Mouse (Mus musculus) megakaryocyte, embryonic 14.5 days (primary cell): ENCODE measurements at regions not wholly inside any gene's neighbourhood (a gene's known extent, or its start where the extent isn't known, plus 50 kb on each side); places are given as distances from the start of the nearest gene placed in this dataset.

Source experiments
- H3K27me3 ChIP-seq: replicated peaks from 2 replicates; pipeline ENCODE3; 2012; ENCODE audit warnings: inconsistent platforms
- H3K36me3 ChIP-seq: replicated peaks from 2 replicates; pipeline ENCODE3; 2012; ENCODE audit warnings: low read length, inconsistent platforms, mixed read lengths
- H3K4me1 ChIP-seq: 2 replicates; pipeline ENCODE4 v1.6.1; 2012; ENCODE audit warnings: inconsistent platforms
- H3K4me3 ChIP-seq: replicated peaks from 2 replicates; pipeline ENCODE3; 2012; ENCODE audit warnings: moderate library complexity, mild to moderate bottlenecking, inconsistent platforms
- H3K9me3 ChIP-seq: 2 replicates; pipeline ENCODE4 v1.6.1; 2012; ENCODE audit warnings: inconsistent platforms
- FLI1 ChIP-seq: IDR thresholded peaks from 2 replicates; pipeline ENCODE4 v1.6.1; 2012; ENCODE audit warnings: low read length, inconsistent platforms, mixed read lengths
- GATA1 ChIP-seq: IDR thresholded peaks from 3 replicates; pipeline ENCODE4 v1.6.1; 2012; ENCODE audit warnings: mixed read lengths, low read length, inconsistent platforms, borderline replicate concordance

DNA sequence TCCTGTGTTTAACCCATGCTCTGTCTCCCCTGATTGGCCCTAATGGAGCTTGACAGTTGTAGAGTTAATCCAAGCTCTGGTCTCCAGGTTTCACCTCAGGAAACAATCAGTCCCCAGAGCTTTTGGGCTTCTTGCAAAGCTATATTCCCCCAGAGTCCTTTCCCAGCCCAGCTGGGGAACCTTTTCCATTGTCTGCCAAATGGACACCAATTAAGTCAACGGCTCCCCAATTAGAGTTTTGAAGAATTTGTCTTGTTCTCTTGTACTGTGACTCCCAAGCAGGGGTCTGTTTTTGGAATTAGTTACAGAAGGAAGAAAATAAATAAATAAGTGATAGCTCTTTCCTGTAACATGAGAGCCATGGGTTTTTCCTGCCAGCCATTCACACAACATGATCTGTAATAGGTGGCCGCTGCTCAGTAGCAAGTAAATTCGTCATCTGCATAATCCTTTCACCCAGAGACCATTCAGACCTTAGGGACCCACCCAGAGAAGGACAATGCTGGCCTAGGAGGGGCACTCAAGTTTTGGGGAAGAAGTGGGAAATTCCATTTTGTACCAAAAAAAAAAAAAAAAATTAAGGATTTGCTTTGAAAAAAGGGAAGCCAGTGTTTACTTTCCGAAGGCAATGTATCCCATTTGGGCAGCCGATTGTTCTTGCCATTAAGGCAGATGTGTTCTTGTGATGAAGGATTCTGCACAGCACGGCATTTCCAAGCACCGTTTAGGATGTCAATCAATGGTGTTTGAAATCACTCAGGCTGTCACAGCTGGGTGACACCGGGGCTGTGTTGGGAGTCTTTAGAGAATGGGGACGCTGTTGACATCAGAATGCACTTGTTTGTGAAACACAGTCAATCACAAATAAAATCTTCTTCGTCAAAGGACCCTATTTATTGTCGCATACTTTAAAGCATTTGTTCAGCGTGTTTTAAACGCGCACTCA lies 286.6 kb downstream of the Gm10295 start:
- H3K9me3 ChIP-seq, result no peaks in the 10 kb centered on the region
- H3K27me3 ChIP-seq, result no peaks in the 10 kb centered on the region
- H3K4me1 ChIP-seq, result no peaks in the 10 kb centered on the region
- H3K36me3 ChIP-seq, result no peaks in the 10 kb centered on the region
- no peak for TF ChIP-seq FLI1
- no peak for TF ChIP-seq GATA1
- no peak overlapping the region for H3K4me3 ChIP-seq

DNA sequence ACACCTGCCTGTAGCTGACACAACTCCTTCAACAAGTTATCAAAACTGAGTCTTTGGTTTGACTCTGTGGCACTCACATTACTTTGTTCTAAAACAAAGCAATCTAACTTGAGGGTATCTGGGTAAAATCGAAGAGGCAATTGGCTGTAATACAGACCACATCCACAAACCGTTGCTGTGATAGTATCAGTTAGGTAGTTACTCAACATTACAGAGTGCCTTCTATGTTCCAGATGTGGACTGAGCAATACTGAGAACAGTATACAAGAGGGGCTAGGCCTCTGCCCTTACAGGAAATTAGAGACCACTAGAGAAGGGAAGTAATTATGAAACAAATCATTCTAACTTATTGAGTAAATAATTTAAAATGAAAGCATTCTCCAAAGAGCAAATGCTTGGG lies 300.5 kb downstream of the Gm10295 start:
- H3K27me3 ChIP-seq, result no peaks in the 10 kb centered on the region
- no peaks in the 10 kb centered on the region for H3K9me3 ChIP-seq
- H3K4me1 ChIP-seq, result peaks cover 6% of the 10 kb centered on the region
- H3K36me3 ChIP-seq, result no peaks in the 10 kb centered on the region
- no peak overlapping the region for H3K4me3 ChIP-seq
- no peak for TF ChIP-seq GATA1
- TF ChIP-seq FLI1, result no peak

DNA sequence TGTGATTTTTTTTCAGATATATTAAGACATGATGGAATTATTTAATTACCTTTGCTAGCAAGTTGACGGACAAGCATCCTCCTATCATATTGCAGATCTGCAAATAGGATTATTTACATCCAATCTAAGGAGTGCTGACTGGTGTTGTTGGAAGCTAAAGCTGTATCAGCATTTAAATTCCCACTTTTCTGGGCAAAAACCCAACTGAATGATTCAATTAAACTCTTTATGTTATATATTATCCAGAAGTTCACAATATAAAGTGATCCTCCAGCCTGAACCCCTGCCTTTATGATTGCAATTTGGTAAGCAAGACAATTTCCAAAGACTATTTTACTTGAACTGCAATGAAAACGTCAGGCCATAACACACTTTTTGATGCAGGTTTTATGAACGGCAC lies 304.1 kb downstream of the Gm10295 start:
- no peaks in the 10 kb centered on the region for H3K36me3 ChIP-seq
- TF ChIP-seq FLI1 (no peak), GATA1 (no peak)
- peaks cover 7% of the 10 kb centered on the region for H3K4me1 ChIP-seq
- H3K4me3 ChIP-seq, result no peak overlapping the region
- H3K27me3 ChIP-seq, result peaks cover 1% of the 10 kb centered on the region
- no peaks in the 10 kb centered on the region for H3K9me3 ChIP-seq

DNA sequence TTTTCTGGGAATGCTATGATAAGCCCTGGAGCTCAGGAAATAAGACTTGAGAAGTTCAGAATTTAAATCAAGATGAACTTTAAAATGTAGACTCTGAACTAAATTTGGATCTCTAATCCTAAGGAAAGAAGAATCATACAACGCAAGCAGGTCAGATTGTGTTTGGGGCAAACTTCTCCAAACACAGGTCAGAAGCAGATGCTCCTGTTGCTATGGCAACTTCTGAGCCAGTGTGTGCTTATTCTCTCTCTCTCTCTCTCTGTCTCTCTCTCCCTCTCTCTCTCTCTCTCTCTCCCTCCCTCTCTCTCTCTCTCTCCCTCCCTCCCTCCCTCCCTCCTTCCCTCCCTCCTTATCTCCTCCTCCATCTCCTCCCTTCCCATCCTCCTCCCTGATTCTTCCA lies 304.7 kb downstream of the Gm10295 start:
- Histone ChIP-seq H3K9me3 (no peaks in the 10 kb centered on the region), H3K4me1 (peaks cover 7% of the 10 kb centered on the region), H3K36me3 (no peaks in the 10 kb centered on the region), H3K27me3 (peaks cover 1% of the 10 kb centered on the region), H3K4me3 (no peak overlapping the region)
- TF ChIP-seq GATA1, result no peak
- no peak for TF ChIP-seq FLI1

DNA sequence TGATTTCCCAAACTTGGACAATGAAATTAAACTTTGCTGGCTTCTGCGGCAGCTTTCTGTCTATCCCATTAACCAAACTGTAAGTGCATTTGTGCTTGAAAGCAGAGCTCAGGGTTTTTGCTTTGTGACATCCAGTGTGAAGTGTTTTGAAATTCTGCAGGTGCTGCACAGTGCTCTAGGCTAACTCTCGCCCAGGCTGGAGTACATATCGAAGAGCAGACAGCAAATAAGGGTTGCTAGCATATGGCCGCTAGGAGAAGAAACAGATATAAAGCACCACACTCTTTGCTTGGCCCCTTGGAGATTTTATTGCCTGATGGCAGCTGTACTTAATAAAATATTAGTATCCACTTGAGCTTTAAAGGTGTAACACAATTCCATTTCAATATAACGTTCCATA lies 307.5 kb downstream of the Gm10295 start:
- H3K36me3 ChIP-seq, result no peaks in the 10 kb centered on the region
- no peaks in the 10 kb centered on the region for H3K9me3 ChIP-seq
- peaks cover 7% of the 10 kb centered on the region for H3K4me1 ChIP-seq
- TF ChIP-seq GATA1 (no peak), FLI1 (no peak)
- H3K27me3 ChIP-seq, result peaks cover 1% of the 10 kb centered on the region
- no peak overlapping the region for H3K4me3 ChIP-seq

DNA sequence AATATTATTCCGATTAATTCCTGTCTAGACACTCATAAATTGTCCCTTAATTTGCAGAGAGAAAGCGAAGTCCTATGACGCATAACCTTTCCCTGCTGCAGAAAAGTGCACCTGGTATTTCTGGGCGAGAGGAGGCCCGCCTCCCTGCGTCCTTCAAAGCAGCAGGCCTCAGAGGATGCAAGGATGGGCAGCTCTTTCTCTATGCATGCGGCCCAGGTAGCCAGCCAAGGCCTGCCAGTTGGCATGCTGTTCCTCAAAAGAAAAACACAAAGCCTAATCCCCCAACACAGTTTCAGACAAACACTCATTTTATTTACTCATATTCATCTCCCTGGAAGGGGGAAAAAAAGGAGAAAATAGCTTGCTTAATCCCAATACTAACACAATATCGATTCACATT lies 308.2 kb downstream of the Gm10295 start:
- H3K27me3 ChIP-seq, result peaks cover 1% of the 10 kb centered on the region
- TF ChIP-seq FLI1 (no peak), GATA1 (no peak)
- H3K9me3 ChIP-seq, result no peaks in the 10 kb centered on the region

DNA sequence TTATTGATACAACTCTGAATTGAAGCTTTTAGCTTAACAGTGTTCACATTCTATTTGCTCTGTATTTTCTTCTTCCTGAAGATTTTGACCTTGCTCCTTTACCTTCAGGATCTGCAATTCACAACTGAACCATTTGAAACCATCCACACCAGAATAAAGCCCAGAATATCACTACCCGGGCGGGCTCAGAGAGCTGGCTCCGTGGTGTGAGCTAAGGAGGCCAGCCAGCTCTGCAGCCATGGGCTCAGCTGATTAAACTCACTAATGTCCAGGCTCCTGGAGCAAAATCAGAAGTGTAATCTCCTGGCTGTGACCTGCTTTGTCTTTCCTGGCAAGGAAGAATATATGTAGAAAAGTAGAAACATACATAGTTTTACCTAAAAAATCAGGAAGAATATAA lies 309.9 kb downstream of the Gm10295 start:
- H3K27me3 ChIP-seq, result peaks cover 1% of the 10 kb centered on the region
- no peaks in the 10 kb centered on the region for H3K36me3 ChIP-seq
- H3K9me3 ChIP-seq, result no peaks in the 10 kb centered on the region
- H3K4me3 ChIP-seq, result no peak overlapping the region
- TF ChIP-seq GATA1 (no peak), FLI1 (no peak)
- H3K4me1 ChIP-seq, result peaks cover 6% of the 10 kb centered on the region

More for the DNA sequence above, 308.2 kb downstream of the Gm10295 start:
- Histone ChIP-seq H3K4me3 (no peak overlapping the region), H3K4me1 (peaks cover 7% of the 10 kb centered on the region), H3K36me3 (no peaks in the 10 kb centered on the region)

DNA sequence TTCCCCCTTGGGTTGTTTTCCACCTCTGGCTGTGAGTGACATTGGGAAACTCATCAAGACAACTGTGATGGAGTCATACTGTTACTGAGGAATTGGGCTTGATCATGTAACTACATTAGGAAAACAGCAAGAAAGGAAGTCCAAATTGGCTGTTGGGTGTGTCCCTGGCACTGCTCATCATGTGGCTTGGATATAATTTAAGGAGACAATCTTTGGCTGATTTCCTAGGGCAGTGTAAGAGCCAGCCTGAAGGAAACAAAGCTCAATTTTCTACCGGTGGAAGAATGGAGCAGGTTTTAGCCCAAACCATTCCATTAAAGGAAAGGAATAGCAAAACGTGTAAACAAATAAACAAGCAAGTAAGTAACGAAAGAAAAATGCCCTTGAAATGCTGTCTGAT lies 310.4 kb downstream of the Gm10295 start:
- TF ChIP-seq FLI1 (no peak), GATA1 (no peak)
- Histone ChIP-seq H3K27me3 (peaks cover 1% of the 10 kb centered on the region), H3K4me1 (peaks cover under 1% of the 10 kb centered on the region), H3K36me3 (no peaks in the 10 kb centered on the region), H3K9me3 (no peaks in the 10 kb centered on the region), H3K4me3 (no peak overlapping the region)

DNA sequence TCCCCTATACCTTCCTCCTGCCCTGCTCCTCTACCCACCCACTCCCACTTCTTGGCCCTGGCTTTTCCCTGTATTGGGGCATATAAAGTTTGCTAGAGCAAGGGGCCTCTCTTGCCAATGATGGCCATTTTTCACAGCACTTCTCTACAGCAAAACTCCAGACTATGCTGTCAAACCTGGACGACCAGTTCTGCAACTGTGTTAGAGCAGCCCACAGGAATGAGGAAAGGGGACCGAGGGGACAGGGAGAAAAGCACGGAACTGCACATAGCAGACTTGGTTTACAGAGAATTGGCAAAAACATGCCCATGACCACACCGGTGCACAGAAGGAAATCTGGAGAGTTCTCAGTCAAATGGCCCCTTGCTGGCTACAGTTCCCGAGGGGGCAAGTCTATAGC lies 312.7 kb downstream of the Gm10295 start:
- TF ChIP-seq FLI1 (no peak), GATA1 (no peak)

DNA sequence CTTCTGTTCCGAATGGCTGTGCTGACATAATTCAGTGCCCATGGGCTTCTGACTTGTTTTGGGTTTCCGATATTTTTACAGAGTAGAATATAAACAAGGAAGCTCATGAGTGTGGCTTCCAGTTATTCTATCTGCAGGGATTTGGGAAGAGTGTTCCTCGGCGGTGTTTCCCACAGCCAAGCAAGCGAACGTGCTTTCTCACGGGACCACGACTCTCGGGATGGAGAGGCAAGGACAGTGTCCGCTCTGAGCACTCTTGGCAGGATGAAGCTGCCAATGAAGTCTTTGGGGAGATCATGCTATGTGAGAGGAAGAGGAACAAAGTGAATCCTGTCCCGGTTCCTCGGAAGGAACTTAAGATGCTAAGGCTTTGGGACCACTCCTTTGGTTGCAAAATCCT lies 318.2 kb downstream of the Gm10295 start:
- H3K36me3 ChIP-seq, result no peaks in the 10 kb centered on the region
- TF ChIP-seq GATA1 (no peak), FLI1 (no peak)
- no peaks in the 10 kb centered on the region for H3K9me3 ChIP-seq
- no peaks in the 10 kb centered on the region for H3K27me3 ChIP-seq
- H3K4me1 ChIP-seq, result no peaks in the 10 kb centered on the region
- no peak overlapping the region for H3K4me3 ChIP-seq

More for the DNA sequence above, 312.7 kb downstream of the Gm10295 start:
- no peaks in the 10 kb centered on the region for H3K27me3 ChIP-seq
- H3K4me1 ChIP-seq, result no peaks in the 10 kb centered on the region
- no peaks in the 10 kb centered on the region for H3K9me3 ChIP-seq
- no peak overlapping the region for H3K4me3 ChIP-seq
- no peaks in the 10 kb centered on the region for H3K36me3 ChIP-seq
